Mouse (Mus musculus) kidney, adult 2 months (tissue): ENCODE measurements around the gene Fam76a.

Experiments
- CTCF ChIP-seq: fragments of 200-500 bp; conservative IDR thresholded peaks from 2 replicates; pipeline ENCODE4 v1.5.1; 2011; ENCODE audit warnings: low read depth, mild to moderate bottlenecking, control low read depth, low read length, moderate library complexity, mixed read lengths; ENCODE audit not compliant: insufficient read depth, insufficient read length
- POLR2A ChIP-seq: fragments of 200-500 bp; IDR thresholded peaks from one replicate; pipeline ENCODE4 v1.6.1; 2011; ENCODE audit warnings: low read depth, low read length, control low read depth

- TF ChIP-seq CTCF (no peak), POLR2A (no peak)
These were observed 46.0 kb upstream of the Fam76a start for GRCm38 (mm10) chr4:132968105-132968938.
